Mouse (Mus musculus) bone marrow macrophage, adult 2 months (primary cell): ENCODE results near the gene Adap1. TPM values are rescaled to one million over a fixed set of nuclear protein-coding genes. Genes with fewer than 3 reads are reported as not detected.

Source experiments
- H3K27ac ChIP-seq: 2 replicates; pipeline ENCODE4 v1.5.1; 2012; ENCODE audit warnings: low read depth, low read length; ENCODE audit not compliant: insufficient read depth
- H3K4me1 ChIP-seq: 2 replicates; pipeline ENCODE4 v1.6.1; 2012; ENCODE audit warnings: low read length; ENCODE audit not compliant: control insufficient read depth, insufficient read depth
- H3K4me3 ChIP-seq: 2 replicates; pipeline ENCODE4 v1.5.1; 2012; ENCODE audit warnings: mild to moderate bottlenecking, low read length, moderate library complexity; ENCODE audit not compliant: insufficient read depth
- CTCF ChIP-seq: IDR thresholded peaks from 2 replicates; pipeline ENCODE4 v1.5.1; 2012; ENCODE audit warnings: low read depth, mild to moderate bottlenecking, low read length, moderate library complexity
- POLR2A ChIP-seq: IDR thresholded peaks from 2 replicates; pipeline ENCODE4 v1.6.1; 2012; ENCODE audit warnings: mild to moderate bottlenecking, low read depth, low read length, borderline replicate concordance
- polyA plus RNA-seq: library from polyadenylated mRNA; stranded (reverse); fragments of >200 nt; gene quantifications from 2 replicates; pipeline ENCODE4 v1.2.4, GENCODE M21; 2012; ENCODE audit not compliant: missing spikeins, insufficient read depth, insufficient read length

The Adap1 gene
- polyA plus RNA-seq, 1 experiment = 77.1 TPM

DNA sequence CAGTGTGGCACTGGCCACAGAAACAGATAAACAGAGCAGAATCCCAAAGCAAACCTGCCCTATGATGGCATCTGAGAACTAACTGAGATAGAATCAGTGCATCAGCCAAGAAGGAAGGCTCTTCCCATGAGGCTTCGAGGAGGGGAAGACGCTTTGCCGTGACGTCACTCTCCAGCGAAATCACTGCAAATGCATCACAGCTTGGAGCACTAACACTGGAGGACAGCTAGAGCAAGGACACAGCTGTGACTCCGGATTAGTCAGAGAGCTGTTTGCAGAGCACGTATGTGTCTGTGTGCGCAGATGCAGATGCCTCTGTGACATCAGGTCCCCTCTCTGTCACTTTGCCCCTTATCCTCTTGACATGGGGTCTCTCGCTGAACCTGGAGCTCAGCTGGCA, 13.6 kb downstream of the Adap1 start:
- TF ChIP-seq CTCF = no peak
- no peak for TF ChIP-seq POLR2A
- H3K4me1 ChIP-seq = peaks cover 18% of the 10 kb centered on the region
- no peak overlapping the region for H3K4me3 ChIP-seq
- no peak overlapping the region for H3K27ac ChIP-seq

DNA sequence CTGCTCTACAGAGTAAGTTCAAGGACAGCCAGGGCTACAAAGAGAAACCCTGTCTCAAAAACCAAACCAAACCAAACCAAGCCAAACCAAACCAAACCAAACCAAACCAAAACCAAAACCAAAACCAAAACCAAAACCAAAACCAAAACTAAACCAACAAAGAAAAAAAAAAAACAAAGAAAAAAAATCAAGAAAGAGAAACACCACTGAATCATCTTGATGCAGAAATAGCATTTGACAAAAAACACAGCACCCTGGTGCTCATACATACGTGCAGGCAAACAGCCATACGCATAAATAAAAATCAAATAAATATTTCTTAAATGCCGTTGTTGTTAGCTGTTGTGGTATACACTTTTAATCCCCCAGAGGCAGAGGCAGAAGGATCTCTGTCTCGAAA, 14.9 kb downstream of the Adap1 start:
- H3K4me3 ChIP-seq = no peak overlapping the region
- H3K27ac ChIP-seq = no peak overlapping the region
- TF ChIP-seq POLR2A (no peak), CTCF (no peak)
- H3K4me1 ChIP-seq = peaks cover 18% of the 10 kb centered on the region

DNA sequence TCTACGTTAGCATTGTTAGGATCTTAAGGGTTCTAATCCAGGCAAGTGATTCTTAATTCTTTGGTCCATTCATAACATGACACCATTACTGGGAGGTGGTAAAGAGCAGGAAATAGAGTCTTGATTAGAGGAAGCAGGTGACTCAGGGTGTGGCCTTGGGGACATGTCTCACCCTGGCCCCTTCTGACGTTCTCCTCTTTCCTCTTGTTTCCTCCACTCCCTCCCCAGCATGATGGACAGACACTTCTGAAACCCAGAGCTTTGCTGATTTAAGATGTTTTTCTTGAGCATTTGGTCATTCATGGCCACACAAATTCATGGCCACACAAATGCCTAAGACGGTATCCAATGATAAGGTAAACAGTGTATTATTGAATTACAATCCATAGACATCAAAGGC, 15.5 kb downstream of the Adap1 start:
- Histone ChIP-seq H3K4me3 (no peak overlapping the region), H3K27ac (no peak overlapping the region), H3K4me1 (peaks cover 13% of the 10 kb centered on the region)
- no peak for TF ChIP-seq POLR2A
- TF ChIP-seq CTCF = no peak

DNA sequence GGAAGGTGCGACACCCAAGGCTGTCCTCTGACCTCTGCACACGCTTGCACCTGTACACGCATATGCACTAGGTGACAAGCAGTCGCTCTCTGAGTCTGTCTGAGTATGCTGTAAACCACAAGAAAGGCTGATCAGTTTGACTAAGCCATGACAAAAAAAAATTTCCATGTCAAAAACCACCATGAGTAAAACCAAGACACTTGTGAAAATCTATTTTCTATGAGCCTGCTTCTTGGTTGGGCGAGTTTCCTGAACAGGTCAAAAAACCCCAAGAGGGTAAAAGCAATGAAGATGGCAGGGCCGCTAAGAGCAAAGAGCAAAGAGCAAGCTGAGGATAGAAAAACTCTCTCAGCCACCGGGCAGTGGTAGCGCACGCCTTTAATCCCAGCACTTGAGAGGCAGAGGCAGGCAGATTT, 21.8 kb downstream of the Adap1 start:
- Histone ChIP-seq H3K4me3 (no peak overlapping the region), H3K27ac (no peak overlapping the region), H3K4me1 (peaks cover 25% of the 10 kb centered on the region)
- no peak for TF ChIP-seq POLR2A
- no peak for TF ChIP-seq CTCF

DNA sequence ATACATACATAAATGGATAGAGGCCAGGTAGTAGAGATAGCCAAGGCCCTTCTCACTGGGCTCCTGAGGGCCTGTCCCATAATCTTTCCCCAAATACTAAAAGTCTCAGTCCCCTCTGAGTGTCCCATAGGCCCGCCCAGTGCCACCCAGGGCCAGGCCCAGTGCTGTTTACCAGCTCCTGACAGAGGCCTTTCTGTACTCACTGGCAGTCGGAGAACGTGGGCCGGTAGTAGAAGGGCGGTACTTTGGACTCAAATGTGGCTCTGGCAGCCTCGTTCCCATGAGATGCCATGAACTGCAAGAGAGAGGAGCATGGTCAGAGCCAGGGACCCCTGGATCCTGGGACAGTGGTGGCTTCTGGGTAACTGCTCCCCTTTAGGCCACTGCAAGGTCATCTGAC, 23.3 kb downstream of the Adap1 start:
- peaks cover 39% of the 10 kb centered on the region for H3K4me1 ChIP-seq
- no peak overlapping the region for H3K4me3 ChIP-seq
- TF ChIP-seq POLR2A (no peak), CTCF (no peak)

DNA sequence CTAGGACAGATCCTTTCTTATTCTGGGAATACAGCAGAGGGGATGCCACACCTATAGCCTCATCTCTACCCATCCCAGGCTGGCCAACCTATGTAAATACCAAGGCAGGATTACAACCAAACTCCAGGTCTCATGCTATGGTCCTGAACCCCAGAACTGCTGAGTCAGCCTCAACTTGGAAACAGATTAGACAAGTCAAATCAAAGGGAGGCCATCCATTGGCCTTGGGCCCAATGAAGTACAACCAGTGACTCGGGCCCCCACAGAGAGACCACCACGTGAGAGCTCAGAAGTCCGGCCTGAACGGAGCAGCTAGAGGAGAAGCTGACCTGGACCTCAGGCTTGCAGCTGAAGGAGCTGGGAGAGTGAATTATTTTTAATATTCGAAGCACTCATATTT, 27.7 kb downstream of the Adap1 start:
- TF ChIP-seq POLR2A (no peak), CTCF (no peak)
- H3K4me3 ChIP-seq = no peak overlapping the region
- no peak overlapping the region for H3K27ac ChIP-seq
- peaks cover 63% of the 10 kb centered on the region for H3K4me1 ChIP-seq

More for the DNA sequence above, 23.3 kb downstream of the Adap1 start:
- H3K27ac ChIP-seq = no peak overlapping the region

DNA sequence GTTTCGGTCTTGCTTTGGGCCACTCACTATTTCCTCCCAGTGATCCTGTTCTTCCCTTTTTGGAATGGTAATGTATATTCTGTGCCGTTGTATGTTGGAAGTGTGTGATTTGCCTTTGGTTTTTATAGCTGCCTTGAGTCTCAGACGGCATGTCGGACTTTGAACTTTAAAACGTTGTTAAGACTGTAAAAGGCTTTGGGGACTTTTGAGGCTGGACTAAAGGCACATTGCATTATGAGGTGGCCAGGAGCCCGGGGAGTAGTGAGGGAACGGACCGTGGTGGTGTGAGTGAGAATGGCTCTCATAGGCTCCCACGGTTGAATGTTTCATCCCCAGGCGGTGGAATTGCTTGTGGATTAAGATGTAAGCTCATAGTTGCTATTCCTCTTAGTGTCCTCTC, 28.3 kb downstream of the Adap1 start:
- no peak overlapping the region for H3K27ac ChIP-seq
- peaks cover 63% of the 10 kb centered on the region for H3K4me1 ChIP-seq
- no peak for TF ChIP-seq CTCF
- TF ChIP-seq POLR2A = no peak
- H3K4me3 ChIP-seq = no peak overlapping the region

DNA sequence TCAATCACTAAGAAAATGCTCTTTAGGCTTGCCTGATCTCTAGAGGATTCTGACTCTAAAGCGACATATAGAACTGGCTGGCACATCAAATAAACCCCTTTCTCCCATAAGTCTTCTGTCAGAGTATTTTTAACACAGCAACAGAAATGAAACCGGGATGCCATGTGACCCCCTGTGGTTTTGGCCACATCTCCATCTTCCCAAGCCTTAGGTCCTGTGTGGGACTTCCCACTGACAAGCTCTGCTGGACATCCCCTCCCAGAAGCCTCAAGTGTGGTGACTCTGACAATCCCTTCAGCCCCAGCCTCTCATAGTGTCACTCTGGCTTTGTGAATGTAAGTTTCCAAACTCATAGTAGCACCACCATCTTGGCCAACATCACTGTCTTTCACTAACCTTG, 31.3 kb downstream of the Adap1 start:
- TF ChIP-seq POLR2A (no peak), CTCF (no peak)
- Histone ChIP-seq H3K4me3 (no peak overlapping the region), H3K4me1 (peaks cover 52% of the 10 kb centered on the region), H3K27ac (peak overlapping the region; percentile 87)

DNA sequence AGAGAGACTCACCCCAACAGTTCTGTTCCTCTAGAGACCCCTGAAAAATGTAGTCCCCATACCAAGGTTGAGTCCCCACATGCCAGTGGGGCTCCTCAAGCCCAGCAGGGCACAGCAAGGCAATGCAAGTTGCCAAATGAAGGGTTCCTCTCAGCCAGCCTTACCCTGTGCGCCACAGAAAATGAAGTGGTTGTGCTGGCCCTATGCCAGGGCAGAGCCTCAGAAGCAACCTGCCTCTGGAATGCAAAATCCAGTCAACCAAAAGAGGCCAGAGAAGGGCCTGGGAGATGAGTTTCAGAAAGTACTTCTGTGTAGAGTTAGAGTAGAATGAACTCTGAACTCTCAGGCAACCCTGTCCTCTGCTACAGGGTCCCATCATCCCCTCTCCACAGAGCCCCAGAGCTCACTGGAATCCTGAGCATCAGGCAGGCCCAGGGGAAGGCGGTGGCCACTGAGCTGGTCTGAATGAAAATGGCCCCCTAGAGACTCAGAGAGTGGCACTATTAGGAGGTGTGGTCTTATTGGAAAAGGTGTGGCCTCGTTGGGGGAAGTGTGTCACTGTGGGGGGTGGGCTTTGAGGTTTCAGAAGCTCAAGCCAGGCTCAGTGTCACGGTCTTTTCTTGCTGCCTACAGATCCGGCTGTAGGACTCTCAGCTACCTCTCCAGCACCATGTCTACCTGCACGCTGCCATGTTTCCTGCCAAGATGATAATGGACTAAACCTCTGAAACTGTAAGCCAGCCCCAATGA, 33.4 kb downstream of the Adap1 start:
- Histone ChIP-seq H3K4me3 (no peak overlapping the region), H3K27ac (no peak overlapping the region), H3K4me1 (peaks cover 49% of the 10 kb centered on the region)
- TF ChIP-seq CTCF (no peak), POLR2A (no peak)

DNA sequence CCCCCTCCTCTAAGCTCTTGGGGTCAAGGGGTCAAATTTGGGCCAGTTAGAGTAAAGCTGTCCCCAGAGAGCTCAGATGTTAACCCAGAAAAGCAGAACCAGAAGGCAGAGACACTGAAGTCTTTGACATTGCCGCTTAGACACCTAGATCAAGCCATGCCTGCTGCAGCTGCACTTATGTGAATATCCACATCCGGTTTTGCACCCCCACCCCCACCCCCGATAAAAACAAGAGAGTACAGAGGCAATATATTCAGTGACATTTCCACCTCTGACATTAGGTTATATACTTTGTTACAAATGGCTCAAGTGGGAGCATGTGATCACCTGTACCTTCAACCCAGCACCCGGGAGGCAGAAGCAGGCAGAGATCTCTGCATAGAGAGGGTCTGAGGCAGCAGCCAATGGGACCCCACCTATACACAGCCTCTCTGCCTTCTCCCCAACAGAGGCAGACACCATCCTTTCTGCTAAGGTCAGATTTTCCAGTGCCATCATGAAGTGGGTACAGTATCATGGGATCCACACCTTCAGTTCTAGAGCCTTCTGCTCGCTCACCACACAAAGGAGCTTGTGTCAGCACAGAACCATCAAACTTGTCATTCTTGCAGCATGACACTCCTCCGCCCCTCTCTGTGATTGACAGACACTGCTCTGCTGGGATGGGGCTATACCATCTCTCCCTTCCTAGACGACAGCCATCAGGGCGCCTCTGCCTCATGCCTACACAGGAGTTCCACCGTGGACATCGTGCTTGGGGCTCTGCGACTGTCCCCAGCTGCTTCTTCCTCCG, 34.8 kb downstream of the Adap1 start:
- Histone ChIP-seq H3K27ac (no peak overlapping the region), H3K4me3 (no peak overlapping the region), H3K4me1 (peaks cover 63% of the 10 kb centered on the region)
- TF ChIP-seq POLR2A (no peak), CTCF (no peak)
